Mouse (Mus musculus) 3T3-L1 (cell line): ENCODE results near the gene Wbp4.

ENCODE experiments used
- DNase-seq: peaks from one replicate; pipeline ENCODE4 v3.0.0-alpha.2; 2015; ENCODE audit warnings: low read depth, low spot score

Wbp4 gene

DNA sequence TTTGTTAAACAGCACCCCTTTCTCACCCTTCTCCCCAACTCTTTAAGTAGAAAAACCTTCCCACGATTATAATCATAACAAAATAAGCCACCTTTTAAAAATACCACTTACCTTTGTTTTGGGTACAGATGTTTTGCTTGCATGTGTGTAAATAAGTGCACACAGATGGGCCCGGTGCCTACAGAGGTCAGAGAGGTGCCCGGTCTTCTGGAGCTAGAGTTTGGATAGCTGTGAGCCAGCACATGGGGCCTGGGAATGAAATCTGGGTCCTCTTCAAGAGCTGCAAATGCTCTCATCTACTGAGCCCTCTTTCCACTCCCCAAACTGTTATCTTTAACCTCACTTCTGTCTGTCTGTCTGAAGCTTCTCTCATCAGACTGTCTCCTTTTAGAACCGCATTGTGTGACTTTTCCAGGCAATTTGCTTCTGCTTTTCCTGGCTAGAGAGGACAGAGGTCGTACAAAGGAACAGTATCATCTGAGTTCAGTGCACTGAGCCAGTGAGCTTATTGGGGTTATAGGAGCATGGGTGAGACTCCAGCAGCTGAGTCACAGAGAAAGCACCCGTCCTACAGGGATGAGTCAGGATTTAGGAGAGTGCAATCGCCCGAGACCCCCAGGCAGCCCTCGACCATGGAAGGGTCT, 27.5 kb upstream of the Wbp4 start:
- DNase-seq: no peak

GRCm38 (mm10) chr14:79507846-79508245, 26.5 kb upstream of the Wbp4 start:
- no peak for DNase-seq

GRCm38 (mm10) chr14:79506207-79506606, 24.9 kb upstream of the Wbp4 start:
- DNase-seq: no peak

- DNase-seq: peak; percentile 60
Observed at GRCm38 (mm10) chr14:79504246-79505006, 23.1 kb upstream of the Wbp4 start.

- DNase-seq: peak; percentile 81
Observed at GRCm38 (mm10) chr14:79503371-79504075, 22.2 kb upstream of the Wbp4 start.

- DNase-seq: no peak
Observed at GRCm38 (mm10) chr14:79500756-79501155, 19.4 kb upstream of the Wbp4 start.

- DNase-seq: no peak
Observed at GRCm38 (mm10) chr14:79499326-79499725, 18.0 kb upstream of the Wbp4 start.

DNA sequence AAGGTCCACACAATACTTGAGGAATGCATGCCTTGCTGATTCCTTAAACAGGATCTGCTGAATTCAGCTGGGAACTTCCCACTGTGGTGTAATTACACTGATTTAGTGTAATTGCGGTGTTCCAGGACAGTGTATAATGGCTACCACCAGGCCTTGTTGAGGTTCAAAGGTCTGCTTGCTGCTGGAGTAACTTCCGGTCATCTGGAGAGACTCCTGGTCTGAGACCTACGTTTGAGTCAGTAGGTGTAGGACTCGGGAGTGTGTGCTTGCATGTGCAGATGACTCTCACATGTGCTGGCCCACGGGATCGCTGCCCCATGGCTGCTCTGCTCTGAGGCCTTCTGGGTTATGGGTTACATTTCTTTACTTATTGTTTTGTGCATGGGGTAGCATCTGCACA, 13.0 kb upstream of the Wbp4 start:
- DNase-seq: no peak

GRCm38 (mm10) chr14:79490246-79490645, 8.9 kb upstream of the Wbp4 start:
- DNase-seq: no peak

- no peak for DNase-seq
Observed at GRCm38 (mm10) chr14:79489150-79489549, 7.8 kb upstream of the Wbp4 start.

- no peak for DNase-seq
Observed at GRCm38 (mm10) chr14:79488531-79488930, 7.2 kb upstream of the Wbp4 start.

DNA sequence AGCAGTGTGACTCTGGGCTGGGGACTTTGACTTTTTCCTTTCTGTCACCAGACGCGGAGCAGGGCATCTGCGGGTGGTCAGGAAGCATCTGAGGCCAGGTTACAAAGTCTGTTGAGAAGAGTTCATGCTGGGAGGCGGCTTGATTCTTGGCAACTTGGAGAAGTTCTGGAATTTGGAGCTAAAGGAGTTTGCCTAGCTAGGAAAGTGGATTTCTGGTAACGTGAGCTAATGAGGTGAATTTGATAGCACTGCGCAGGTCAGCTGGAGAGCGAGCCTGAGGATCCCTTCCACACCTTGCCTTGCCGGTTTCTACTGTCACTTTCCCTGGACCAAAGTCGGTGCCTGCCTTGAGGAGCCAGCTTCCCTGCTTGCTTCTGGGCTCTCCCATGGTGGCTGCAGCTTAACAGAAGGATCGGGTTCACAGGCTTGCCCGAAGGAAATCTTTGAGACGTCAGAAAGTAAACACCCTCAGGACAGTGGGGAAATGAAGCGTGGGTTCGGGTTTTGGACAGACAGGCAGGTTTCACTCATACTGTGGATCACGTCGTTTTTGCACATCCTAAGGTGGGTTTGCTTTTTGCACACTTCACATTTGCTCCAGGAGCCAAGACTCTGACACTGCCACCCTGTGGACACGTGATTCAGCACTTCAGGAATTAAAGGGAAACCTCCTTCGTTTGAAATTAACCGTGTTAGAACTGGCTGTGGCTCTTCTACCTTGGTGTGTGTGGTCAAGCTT, 5.8 kb upstream of the Wbp4 start:
- DNase-seq: peak; percentile 50

GRCm38 (mm10) chr14:79486617-79486992, 5.3 kb upstream of the Wbp4 start:
- DNase-seq: no peak

DNA sequence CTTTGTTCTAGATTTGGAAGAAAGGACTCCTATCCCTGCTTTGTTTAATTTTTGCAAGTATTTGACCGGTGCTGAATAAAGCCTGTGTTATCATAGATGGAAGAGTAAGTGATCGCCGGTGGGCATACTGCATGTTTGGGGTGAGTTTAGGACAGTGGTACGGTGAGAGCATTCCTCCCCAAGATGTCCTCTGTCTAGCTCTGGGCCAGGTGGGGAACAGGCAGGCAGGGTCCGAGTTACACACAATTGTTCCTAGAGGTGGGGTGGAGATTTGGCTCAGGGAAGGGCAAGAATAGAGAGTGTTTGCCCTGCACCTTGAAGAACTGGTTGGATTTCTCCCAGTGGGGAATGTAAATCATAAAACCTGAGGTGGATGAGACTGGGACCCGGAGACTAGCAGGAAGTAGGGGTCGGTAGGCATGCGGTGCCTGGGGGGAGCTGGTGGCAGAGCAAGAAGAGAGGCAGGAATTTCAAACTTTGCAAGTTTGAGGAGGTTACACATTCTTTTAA, 2.3 kb upstream of the Wbp4 start:
- DNase-seq: no peak

GRCm38 (mm10) chr14:79482747-79483355, 1.5 kb upstream of the Wbp4 start:
- DNase-seq: peak; percentile 28

DNA sequence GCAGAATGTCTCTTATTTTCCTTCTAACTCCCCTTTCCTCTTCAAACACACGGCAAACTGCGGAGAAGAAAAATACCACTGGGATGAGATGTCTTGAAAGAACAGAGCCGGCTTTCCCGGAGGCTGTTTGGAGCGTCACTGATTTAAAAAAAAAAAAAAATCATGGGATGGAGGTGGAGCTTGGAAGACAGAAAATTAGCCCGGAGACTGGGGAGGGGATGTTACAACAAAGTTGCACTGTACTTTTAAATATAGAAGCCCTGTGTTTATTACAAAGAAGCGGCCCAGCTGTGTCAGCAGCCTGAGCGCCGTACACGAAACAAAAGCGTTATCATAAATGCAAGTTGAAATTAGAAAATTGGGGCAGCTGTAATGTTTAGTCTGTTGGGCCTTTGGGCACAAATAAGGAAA, 936 bp upstream of the Wbp4 start:
- DNase-seq: peak; percentile 82

- DNase-seq: peak; percentile 77
Observed at GRCm38 (mm10) chr14:79480624-79481338, 539 bp downstream of the Wbp4 start, which contains the start of gene Elf1. TSS of gene Elf1 (plus strand) at chr14:79481194.

DNA sequence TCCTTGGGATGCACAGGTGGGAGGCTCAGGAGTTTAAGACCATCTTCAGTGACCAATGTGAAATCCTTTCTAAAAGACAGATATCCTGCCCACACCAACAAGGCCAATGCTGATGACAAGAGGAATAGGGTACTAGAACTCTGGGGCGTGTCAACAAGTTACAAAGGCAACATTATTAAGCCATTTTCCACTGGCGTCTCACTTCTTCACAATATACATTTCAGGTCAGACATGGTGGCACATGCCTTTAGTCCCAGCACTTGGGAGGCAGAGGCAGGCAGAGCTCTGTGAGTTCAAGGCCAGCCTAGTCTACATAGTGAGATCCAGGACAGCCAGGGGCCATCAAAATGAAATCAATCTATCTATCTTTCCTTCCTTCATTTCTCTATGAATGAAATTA, 7.9 kb downstream of the Wbp4 start:
- no peak for DNase-seq

DNA sequence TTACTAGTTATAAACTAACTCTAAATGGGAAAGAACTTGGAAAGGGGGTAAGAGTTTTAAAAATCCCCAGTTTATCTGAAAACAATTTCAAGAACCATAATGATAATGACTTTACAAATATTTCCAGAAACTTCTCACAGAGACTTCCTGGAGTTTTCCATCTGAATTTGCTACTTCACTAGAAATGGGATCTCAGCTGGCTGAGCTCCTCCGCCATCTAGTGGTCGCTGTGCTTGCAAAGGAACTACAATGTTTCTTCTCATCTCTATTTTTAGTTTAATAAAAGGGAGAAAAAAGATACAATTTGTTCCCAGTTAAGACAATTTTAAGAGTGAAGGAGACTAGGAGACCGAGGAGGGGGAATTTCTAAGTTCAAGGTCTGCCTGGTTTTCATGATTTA, 13.7 kb downstream of the Wbp4 start:
- peak; percentile 77 for DNase-seq

- DNase-seq: peak; percentile 50
Observed at GRCm38 (mm10) chr14:79465623-79466022, 15.7 kb downstream of the Wbp4 start.

DNA sequence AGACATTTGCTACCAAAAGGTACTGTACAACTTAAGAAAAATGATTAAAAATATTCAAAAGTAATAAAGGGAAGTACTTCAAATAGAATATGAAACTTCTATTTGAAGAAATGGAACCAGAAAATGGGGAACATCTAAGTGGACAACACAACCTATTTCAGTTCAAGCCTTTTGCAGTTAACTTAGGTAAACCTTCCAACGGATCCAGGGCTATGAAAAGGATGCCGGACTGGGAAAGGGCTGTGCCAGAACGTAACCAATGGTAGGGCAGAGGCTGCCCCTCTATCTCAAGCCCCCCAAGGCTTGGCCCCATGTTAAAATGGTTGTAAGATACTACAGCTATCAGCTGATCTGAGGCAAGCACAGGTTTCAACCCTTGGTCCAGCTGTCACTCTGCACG, 20.3 kb downstream of the Wbp4 start:
- DNase-seq: no peak
